Mouse (Mus musculus): ENCODE data around the gene Gm8126. TPM values are rescaled to one million over a fixed set of nuclear protein-coding genes. Genes with fewer than 3 reads are reported as not detected.
"Not testable (repeated sequence)": the region's sequence is repeated elsewhere in the genome, so short reads cannot be mapped to it uniquely, and the experiment has no call there.

The Gm8126 gene
- total and polyA plus RNA-seq, 2 experiments: not detected

GRCm38 (mm10) chr14:43273161-43273560, 14.7 kb downstream of the Gm8126 start:
- not testable (repeated sequence) for H3K4me1 ChIP-seq (ENCODE audit: control insufficient read depth, insufficient read depth, low read length); H3K4me3 ChIP-seq (ENCODE audit: insufficient read depth, low read depth, low read length); H3K27ac ChIP-seq (replicated peaks; ENCODE audit: insufficient read depth, low read depth, low read length); H3K27me3 ChIP-seq (ENCODE audit: control insufficient read depth, insufficient read depth, low read length); DNase-seq (ENCODE audit: extremely low read depth, low read depth, low spot score); H3K36me3 ChIP-seq (ENCODE audit: control insufficient read depth, insufficient read depth, low read length); H3K79me2 ChIP-seq (ENCODE audit: control insufficient read depth, insufficient read depth, low read length); H3K9ac ChIP-seq (ENCODE audit: low read depth, low read length)
- WGBS: 87% methylated on average over 1 of the region's 1 CpGs

GRCm38 (mm10) chr14:43274986-43275511, 16.6 kb downstream of the Gm8126 start, which contains the start of gene Gm9732:
Gene Gm9732, plus strand, starts transcription at chr14:43275036.
- H3K27me3 ChIP-seq (ENCODE audit: control insufficient read depth, insufficient read depth, low read length); DNase-seq (ENCODE audit: extremely low read depth, low read depth, low spot score); H3K36me3 ChIP-seq (ENCODE audit: control insufficient read depth, insufficient read depth, low read length); H3K4me1 ChIP-seq (ENCODE audit: control insufficient read depth, insufficient read depth, low read length); H3K27ac ChIP-seq (replicated peaks; ENCODE audit: insufficient read depth, low read depth, low read length); H3K79me2 ChIP-seq (ENCODE audit: control insufficient read depth, insufficient read depth, low read length); H3K9ac ChIP-seq (ENCODE audit: low read depth, low read length); H3K4me3 ChIP-seq (ENCODE audit: insufficient read depth, low read depth, low read length): not testable (repeated sequence)
- 70% methylated on average over 8 of the region's 8 CpGs for WGBS

- H3K27ac ChIP-seq (replicated peaks; ENCODE audit: insufficient read depth, low read depth, low read length); H3K36me3 ChIP-seq (ENCODE audit: control insufficient read depth, insufficient read depth, low read length); DNase-seq (ENCODE audit: extremely low read depth, low read depth, low spot score); H3K4me3 ChIP-seq (ENCODE audit: insufficient read depth, low read depth, low read length); H3K79me2 ChIP-seq (ENCODE audit: control insufficient read depth, insufficient read depth, low read length); H3K27me3 ChIP-seq (ENCODE audit: control insufficient read depth, insufficient read depth, low read length); H3K4me1 ChIP-seq (ENCODE audit: control insufficient read depth, insufficient read depth, low read length); H3K9ac ChIP-seq (ENCODE audit: low read depth, low read length): not testable (repeated sequence)
- WGBS: 79% methylated on average over 1 of the region's 1 CpGs
Measured at GRCm38 (mm10) chr14:43275752-43276151, 17.3 kb downstream of the Gm8126 start.

- WGBS: 45% methylated on average over 2 of the region's 2 CpGs
- not testable (repeated sequence) for H3K4me1 ChIP-seq (ENCODE audit: control insufficient read depth, insufficient read depth, low read length); H3K9ac ChIP-seq (ENCODE audit: low read depth, low read length); H3K4me3 ChIP-seq (ENCODE audit: insufficient read depth, low read depth, low read length); H3K36me3 ChIP-seq (ENCODE audit: control insufficient read depth, insufficient read depth, low read length); H3K27me3 ChIP-seq (ENCODE audit: control insufficient read depth, insufficient read depth, low read length); DNase-seq (ENCODE audit: extremely low read depth, low read depth, low spot score); H3K27ac ChIP-seq (replicated peaks; ENCODE audit: insufficient read depth, low read depth, low read length); H3K79me2 ChIP-seq (ENCODE audit: control insufficient read depth, insufficient read depth, low read length)
Measured at GRCm38 (mm10) chr14:43277468-43277867, 19.0 kb downstream of the Gm8126 start.

- not testable (repeated sequence) for H3K79me2 ChIP-seq (ENCODE audit: control insufficient read depth, insufficient read depth, low read length); H3K9ac ChIP-seq (ENCODE audit: low read depth, low read length); H3K4me3 ChIP-seq (ENCODE audit: insufficient read depth, low read depth, low read length); H3K27me3 ChIP-seq (ENCODE audit: control insufficient read depth, insufficient read depth, low read length); DNase-seq (ENCODE audit: extremely low read depth, low read depth, low spot score); H3K4me1 ChIP-seq (ENCODE audit: control insufficient read depth, insufficient read depth, low read length); H3K27ac ChIP-seq (replicated peaks; ENCODE audit: insufficient read depth, low read depth, low read length); H3K36me3 ChIP-seq (ENCODE audit: control insufficient read depth, insufficient read depth, low read length)
- WGBS: 58% methylated on average over 4 of the region's 4 CpGs
Measured at GRCm38 (mm10) chr14:43278146-43278545, 19.7 kb downstream of the Gm8126 start.

- H3K79me2 ChIP-seq (ENCODE audit: control insufficient read depth, insufficient read depth, low read length); DNase-seq (ENCODE audit: extremely low read depth, low read depth, low spot score); H3K9ac ChIP-seq (ENCODE audit: low read depth, low read length); H3K4me3 ChIP-seq (ENCODE audit: insufficient read depth, low read depth, low read length); H3K27me3 ChIP-seq (ENCODE audit: control insufficient read depth, insufficient read depth, low read length); H3K36me3 ChIP-seq (ENCODE audit: control insufficient read depth, insufficient read depth, low read length); H3K27ac ChIP-seq (replicated peaks; ENCODE audit: insufficient read depth, low read depth, low read length); H3K4me1 ChIP-seq (ENCODE audit: control insufficient read depth, insufficient read depth, low read length): not testable (repeated sequence)
- 85% methylated on average over 3 of the region's 3 CpGs for WGBS
Measured at GRCm38 (mm10) chr14:43278681-43279080, 20.2 kb downstream of the Gm8126 start.

GRCm38 (mm10) chr14:43293503-43293902, 35.1 kb downstream of the Gm8126 start, which contains the start of gene Gm8127:
Gene Gm8127, minus strand, starts transcription at chr14:43293832.
- not testable (repeated sequence) for DNase-seq (ENCODE audit: extremely low read depth, low read depth, low spot score)
- WGBS: 65% methylated on average over 3 of the region's 3 CpGs

More at GRCm38 (mm10) chr14:43293503-43293902, 35.1 kb downstream of the Gm8126 start, which contains the start of gene Gm8127:
- H3K79me2 ChIP-seq (ENCODE audit: control insufficient read depth, insufficient read depth, low read length); H3K27me3 ChIP-seq (ENCODE audit: control insufficient read depth, insufficient read depth, low read length); H3K27ac ChIP-seq (replicated peaks; ENCODE audit: insufficient read depth, low read depth, low read length); H3K9ac ChIP-seq (ENCODE audit: low read depth, low read length); H3K4me1 ChIP-seq (ENCODE audit: control insufficient read depth, insufficient read depth, low read length); H3K36me3 ChIP-seq (ENCODE audit: control insufficient read depth, insufficient read depth, low read length); H3K4me3 ChIP-seq (ENCODE audit: insufficient read depth, low read depth, low read length): not testable (repeated sequence)

Other genes with a start within 250 kb of the Gm8126 start
- gene Gm10376, start 243.0 kb upstream of the Gm8126 start, total RNA-seq (2014; rRNA removed): not detected in 2 replicates
- gene Gm10376, start 243.0 kb upstream of the Gm8126 start, polyA plus RNA-seq (2012; rRNA removed): not detected in 2 replicates
- gene Gm8094, start 182.0 kb upstream of the Gm8126 start, total RNA-seq (2014; rRNA removed): not detected in 2 replicates
- gene Gm8094, start 182.0 kb upstream of the Gm8126 start, polyA plus RNA-seq (2012; rRNA removed): not detected in 2 replicates
- not detected in 2 replicates for gene Gm8104, start 158.0 kb upstream of the Gm8126 start, total RNA-seq (2014; rRNA removed)
- not detected in 2 replicates for gene Gm8104, start 158.0 kb upstream of the Gm8126 start, polyA plus RNA-seq (2012; rRNA removed)
- not detected in 2 replicates for gene Gm7233, start 78.8 kb upstream of the Gm8126 start, total RNA-seq (2014; rRNA removed)
- not detected in 2 replicates for gene Gm7233, start 78.8 kb upstream of the Gm8126 start, polyA plus RNA-seq (2012; rRNA removed)
- not detected in 2 replicates for gene Gm8122, start 23.3 kb upstream of the Gm8126 start, total RNA-seq (2014; rRNA removed)
- gene Gm8122, start 23.3 kb upstream of the Gm8126 start, polyA plus RNA-seq (2012; rRNA removed): not detected in 2 replicates
- not detected in 2 replicates for gene Gm9732, start 16.4 kb downstream of the Gm8126 start, total RNA-seq (2014; rRNA removed)
- not detected in 2 replicates for gene Gm9732, start 16.4 kb downstream of the Gm8126 start, polyA plus RNA-seq (2012; rRNA removed)
- gene Gm8127, start 35.2 kb downstream of the Gm8126 start, total RNA-seq (2014; rRNA removed): not detected in 2 replicates
- gene Gm8127, start 35.2 kb downstream of the Gm8126 start, polyA plus RNA-seq (2012; rRNA removed): not detected in 2 replicates
- gene 1700001F09Rik, start 89.2 kb downstream of the Gm8126 start, total RNA-seq (2014; rRNA removed): not detected in 2 replicates
- gene 1700001F09Rik, start 89.2 kb downstream of the Gm8126 start, polyA plus RNA-seq (2012; rRNA removed): not detected in 2 replicates
- gene Gm8138, start 157.7 kb downstream of the Gm8126 start, total RNA-seq (2014; rRNA removed): not detected in 2 replicates
- gene Gm8138, start 157.7 kb downstream of the Gm8126 start, polyA plus RNA-seq (2012; rRNA removed): not detected in 2 replicates

Measured in liver, adult 2 months (tissue).